Mouse (Mus musculus) hindbrain, embryonic 14.5 days (tissue): ENCODE data around the gene Sod1. TPM values are rescaled to one million over a fixed set of nuclear protein-coding genes. Genes with fewer than 3 reads are reported as not detected.
"Not testable (repeated sequence)": the region's sequence is repeated elsewhere in the genome, so short reads cannot be mapped to it uniquely, and the experiment has no call there.

Experiments used
- ATAC-seq: fragments of 200-750 bp; cut with Nextera tagmentation; 2 replicates; pipeline ENCODE4 v1.8.0; 2017; ENCODE audit warnings: moderate number of reproducible peaks, mild to moderate bottlenecking, moderate TSS enrichment, moderate library complexity; ENCODE audit not compliant: low FRiP score
- DNase-seq: peaks from one replicate; pipeline ENCODE4 v3.0.0-alpha.2; 2015; ENCODE audit warnings: low spot score
- H3K27ac ChIP-seq: fragments of 300-500 bp; sonication (generic); 2 replicates; pipeline ENCODE4 v1.5.1; 2014; ENCODE audit warnings: mild to moderate bottlenecking, moderate library complexity
- H3K27me3 ChIP-seq: fragments of 300-500 bp; sonication (generic); 2 replicates; pipeline ENCODE4 v1.6.1; 2014; ENCODE audit warnings: mild to moderate bottlenecking, low read length, mixed read lengths; ENCODE audit not compliant: control insufficient read depth, insufficient read depth
- H3K36me3 ChIP-seq: fragments of 300-500 bp; sonication (generic); replicated peaks from 2 replicates; pipeline ENCODE4 v1.6.1; 2014; ENCODE audit not compliant: control insufficient read depth, insufficient read depth
- H3K4me1 ChIP-seq: fragments of 300-500 bp; sonication (generic); replicated peaks from 2 replicates; pipeline ENCODE4 v1.6.1; 2014; ENCODE audit warnings: antibody characterized with exemption, low read length, mixed read lengths; ENCODE audit not compliant: control insufficient read depth, insufficient read depth
- H3K4me2 ChIP-seq: fragments of 300-500 bp; sonication (generic); replicated peaks from 2 replicates; pipeline ENCODE4 v1.6.1; 2014; ENCODE audit warnings: mild to moderate bottlenecking, moderate library complexity
- H3K4me3 ChIP-seq: fragments of 300-500 bp; sonication (generic); replicated peaks from 2 replicates; pipeline ENCODE4 v1.5.1; 2014; ENCODE audit warnings: mild to moderate bottlenecking, low read length
- H3K9ac ChIP-seq: fragments of 300-500 bp; sonication (generic); 2 replicates; pipeline ENCODE4 v1.6.1; 2014
- H3K9me3 ChIP-seq: fragments of 300-500 bp; sonication (generic); 2 replicates; pipeline ENCODE4 v1.6.1; 2016; ENCODE audit warnings: low read length; ENCODE audit not compliant: control insufficient read depth
- WGBS: fragments of 180-500 bp; shearing (Covaris S2); extraction: QIAGEN DNeasy Blood & Tissue Kit; methylation state at CpG from one replicate; pipeline ENCODE4 v1.1.7; 2014; 5-methylcytosine and 5-hydroxymethylcytosine counted together
- polyA plus RNA-seq: library from polyadenylated mRNA; unstranded; fragments of >200 nt; fragmentation: Nextera tagmentation; extraction: Ambion mirVana; gene quantifications from 2 replicates; pipeline ENCODE4 v1.2.1, GENCODE M21; 2014

Gene Sod1
- polyA plus RNA-seq, 1 experiment from 2014 or later, result 1,077 TPM

GRCm38 (mm10) chr16:90235188-90235587 is 14.6 kb downstream of the Sod1 start:
- 92% methylated on average over 3 of the region's 3 CpGs for WGBS

GRCm38 (mm10) chr16:90239128-90239746 is 18.7 kb downstream of the Sod1 start:
- Histone ChIP-seq H3K9me3 (no peaks in the 10 kb centered on the region), H3K4me2 (no peak overlapping the region), H3K27ac (no peak overlapping the region), H3K9ac (no peak overlapping the region), H3K36me3 (peaks cover 56% of the 10 kb centered on the region), H3K4me3 (no peak overlapping the region), H3K27me3 (no peaks in the 10 kb centered on the region), H3K4me1 (no peaks in the 10 kb centered on the region)
- WGBS, result 90% methylated on average over 6 of the region's 6 CpGs
- ATAC-seq (no peak), DNase-seq (no peak)

More at GRCm38 (mm10) chr16:90235188-90235587, 14.6 kb downstream of the Sod1 start:
- no peak overlapping the region for H3K4me2 ChIP-seq
- H3K9me3 ChIP-seq, result no peaks in the 10 kb centered on the region
- no peak for ATAC-seq
- no peaks in the 10 kb centered on the region for H3K27me3 ChIP-seq
- no peaks in the 10 kb centered on the region for H3K4me1 ChIP-seq
- no peak overlapping the region for H3K27ac ChIP-seq
- H3K36me3 ChIP-seq, result peaks cover 16% of the 10 kb centered on the region
- H3K9ac ChIP-seq, result no peak overlapping the region
- no peak for DNase-seq
- H3K4me3 ChIP-seq, result no peak overlapping the region

GRCm38 (mm10) chr16:90241875-90242274 is 21.3 kb downstream of the Sod1 start:
- ATAC-seq (no peak), DNase-seq (no peak)
- 78% methylated on average over 4 of the region's 4 CpGs for WGBS
- no peak overlapping the region for H3K4me2 ChIP-seq
- no peak overlapping the region for H3K27ac ChIP-seq
- peaks cover 82% of the 10 kb centered on the region for H3K36me3 ChIP-seq
- H3K9me3 ChIP-seq, result no peaks in the 10 kb centered on the region
- H3K9ac ChIP-seq, result no peak overlapping the region
- H3K4me3 ChIP-seq, result no peak overlapping the region
- H3K27me3 ChIP-seq, result no peaks in the 10 kb centered on the region
- H3K4me1 ChIP-seq, result no peaks in the 10 kb centered on the region

GRCm38 (mm10) chr16:90242426-90243304 is 22.1 kb downstream of the Sod1 start:
- no peak for ATAC-seq
- 64% methylated on average over 17 of the region's 17 CpGs for WGBS
- peaks cover 90% of the 10 kb centered on the region for H3K36me3 ChIP-seq
- DNase-seq, result no peak
- no peaks in the 10 kb centered on the region for H3K9me3 ChIP-seq
- H3K4me2 ChIP-seq, result no peak overlapping the region
- H3K27me3 ChIP-seq, result no peaks in the 10 kb centered on the region
- H3K4me1 ChIP-seq, result no peaks in the 10 kb centered on the region
- no peak overlapping the region for H3K9ac ChIP-seq
- no peak overlapping the region for H3K27ac ChIP-seq
- no peak overlapping the region for H3K4me3 ChIP-seq

GRCm38 (mm10) chr16:90250099-90250498 is 29.5 kb downstream of the Sod1 start:
- Histone ChIP-seq H3K4me1 (no peaks in the 10 kb centered on the region), H3K9me3 (no peaks in the 10 kb centered on the region), H3K27me3 (no peaks in the 10 kb centered on the region), H3K4me3 (no peak overlapping the region), H3K36me3 (peaks cover 88% of the 10 kb centered on the region), H3K27ac (no peak overlapping the region), H3K4me2 (no peak overlapping the region), H3K9ac (no peak overlapping the region)
- WGBS, result 94% methylated on average over 7 of the region's 7 CpGs
- DNase-seq (no peak), ATAC-seq (no peak)

- not testable (repeated sequence) for H3K27me3 ChIP-seq, H3K4me2 ChIP-seq, H3K9me3 ChIP-seq, H3K4me3 ChIP-seq, DNase-seq, H3K4me1 ChIP-seq, H3K9ac ChIP-seq, ATAC-seq, H3K27ac ChIP-seq
- WGBS, result 88% methylated on average over 3 of the region's 3 CpGs
- H3K36me3 ChIP-seq, result peaks cover 83% of the 10 kb centered on the region
Measured at GRCm38 (mm10) chr16:90251256-90251655, 30.7 kb downstream of the Sod1 start.

GRCm38 (mm10) chr16:90252521-90252920 is 32.0 kb downstream of the Sod1 start:
- Histone ChIP-seq H3K9ac (no peak overlapping the region), H3K4me3 (no peak overlapping the region), H3K27ac (no peak overlapping the region), H3K27me3 (no peaks in the 10 kb centered on the region), H3K9me3 (no peaks in the 10 kb centered on the region), H3K36me3 (peaks cover 83% of the 10 kb centered on the region), H3K4me1 (no peaks in the 10 kb centered on the region), H3K4me2 (no peak overlapping the region)
- 98% methylated on average over 2 of the region's 2 CpGs for WGBS
- DNase-seq (no peak), ATAC-seq (no peak)

GRCm38 (mm10) chr16:90258950-90259349 is 38.4 kb downstream of the Sod1 start:
- ATAC-seq, result no peak
- 91% methylated on average over 7 of the region's 7 CpGs for WGBS
- Histone ChIP-seq H3K27me3 (no peaks in the 10 kb centered on the region), H3K4me3 (no peak overlapping the region), H3K4me2 (no peak overlapping the region), H3K9ac (no peak overlapping the region), H3K36me3 (peaks cover 69% of the 10 kb centered on the region), H3K27ac (no peak overlapping the region), H3K4me1 (no peaks in the 10 kb centered on the region), H3K9me3 (no peaks in the 10 kb centered on the region)
- no peak for DNase-seq

GRCm38 (mm10) chr16:90259623-90260022 is 39.1 kb downstream of the Sod1 start:
- WGBS, result 90% methylated on average over 5 of the region's 5 CpGs
- Histone ChIP-seq H3K4me2 (no peak overlapping the region), H3K4me3 (no peak overlapping the region), H3K27ac (no peak overlapping the region), H3K36me3 (peaks cover 64% of the 10 kb centered on the region), H3K4me1 (no peaks in the 10 kb centered on the region), H3K9ac (no peak overlapping the region), H3K9me3 (no peaks in the 10 kb centered on the region), H3K27me3 (no peaks in the 10 kb centered on the region)
- ATAC-seq (no peak), DNase-seq (no peak)
